ENCODE assay signal across 12 mouse cellular contexts in the genomic region with DNA sequence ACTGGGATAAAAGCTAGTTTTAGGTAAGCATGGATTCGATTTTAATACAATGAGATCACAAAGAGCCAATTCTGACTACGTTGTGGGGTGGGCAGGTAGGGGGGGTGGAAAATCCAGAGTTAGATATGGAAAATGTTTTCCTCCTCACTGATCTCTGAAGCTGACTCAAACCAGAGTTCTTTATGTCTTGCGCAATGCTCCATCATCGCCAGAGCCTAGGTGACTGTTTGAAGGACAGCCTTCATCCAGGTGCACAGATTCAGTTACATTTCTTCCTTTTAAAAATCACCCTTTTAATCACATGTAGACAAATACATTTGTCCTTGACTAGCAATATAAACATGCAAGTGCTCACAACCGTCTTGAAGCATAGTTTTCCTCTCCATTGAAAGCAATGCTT.
DNase-seq lines count a peak whose midpoint lies in the region; ATAC-seq and TF ChIP-seq lines count a peak whose summit lies in the region.
"Had no signal": no experiment of that assay in that cellular context is flagged by ENCODE, and none has a peak within 500 bp of the region (broad histone marks: within the 10 kb centered on the region; RNA-seq: fewer than 3 reads in every experiment).

No protein-coding gene starts in this region.

- H3K79me2 ChIP-seq in myocyte (ENCODE audit: control insufficient read depth, insufficient read depth) = peaks cover 90% of the 10 kb centered on the region

- no peaks in the 10 kb centered on the region for H3K27me3 ChIP-seq in cerebellum, adult 2 months (ENCODE audit: control insufficient read depth, insufficient read depth, low read length)
- no peaks in the 10 kb centered on the region for H3K27me3 ChIP-seq in liver, embryonic 13.5 days
- no peaks in the 10 kb centered on the region; the same call in 1 of the 2 replicates for H3K27me3 ChIP-seq in liver, embryonic 12.5 days (replicated peaks)
- H3K27me3 ChIP-seq in forebrain, postnatal 0 days (ENCODE audit: insufficient read depth, low read length) = no peaks in the 10 kb centered on the region
- H3K27me3 ChIP-seq in myocyte (ENCODE audit: control insufficient read depth, insufficient read depth, insufficient read length) = no peaks in the 10 kb centered on the region
- H3K27me3 ChIP-seq: embryonic facial prominence, embryonic 15.5 days; heart, embryonic 15.5 days had no signal

- no peaks in the 10 kb centered on the region for H3K9me3 ChIP-seq in liver, embryonic 13.5 days (replicated peaks)
- H3K9me3 ChIP-seq in liver, embryonic 12.5 days (replicated peaks) = no peaks in the 10 kb centered on the region
- H3K9me3 ChIP-seq in forebrain, postnatal 0 days (ENCODE audit: low read length) = no peaks in the 10 kb centered on the region
- H3K9me3 ChIP-seq: embryonic facial prominence, embryonic 15.5 days; heart, embryonic 15.5 days had no signal

- peak overlapping the region; percentile 63 for H3K4me3 ChIP-seq in cerebellum, adult 2 months (replicated peaks; ENCODE audit: insufficient read depth, low read depth, low read length)
- no peak overlapping the region for H3K4me3 ChIP-seq in liver, embryonic 13.5 days (replicated peaks)
- H3K4me3 ChIP-seq in liver, embryonic 12.5 days = no peak overlapping the region
- peak overlapping the region; percentile 39 for H3K4me3 ChIP-seq in forebrain, postnatal 0 days (ENCODE audit: low read depth, low read length)
- no peak overlapping the region for H3K4me3 ChIP-seq in myocyte
- H3K4me3 ChIP-seq: embryonic facial prominence, embryonic 15.5 days; heart, embryonic 15.5 days had no signal

- ATAC-seq in liver, embryonic 13.5 days (ENCODE audit: low read depth) = no peak
- ATAC-seq in liver, embryonic 12.5 days = no peak
- no peak for ATAC-seq in forebrain, postnatal 0 days

- no peak overlapping the region for H3K4me2 ChIP-seq in liver, embryonic 13.5 days
- no peak overlapping the region for H3K4me2 ChIP-seq in liver, embryonic 12.5 days
- peak overlapping the region; percentile 52 for H3K4me2 ChIP-seq in forebrain, postnatal 0 days (ENCODE audit: low read depth)
- no peak overlapping the region for H3K4me2 ChIP-seq in myocyte (ENCODE audit: low read depth)

- 13% methylated on average over 5 of the region's 5 CpGs for WGBS in cerebellum, adult 2 months
- WGBS in liver, embryonic 13.5 days (ENCODE audit: insufficient replicate concordance) = 54% methylated on average over 5 of the region's 5 CpGs
- 56% methylated on average over 5 of the region's 5 CpGs for WGBS in liver, embryonic 12.5 days (ENCODE audit: insufficient replicate concordance)
- 50% methylated on average over 5 of the region's 5 CpGs for WGBS in forebrain, postnatal 0 days

- H3ac ChIP-seq in myocyte (ENCODE audit: control insufficient read depth, insufficient read length) = no peak overlapping the region

- peak in 1 of 2 experiments; percentile 45 for DNase-seq in cerebellum, adult 2 months
- no peak for DNase-seq in cerebellum, adult 8-10 months
- DNase-seq in liver, embryonic 13.5 days = no peak
- DNase-seq in forebrain, postnatal 0 days = peak; percentile 44
- no peak for DNase-seq in frontal cortex, adult 2 months (ENCODE audit: extremely low spot score in 1 of 2, low spot score in 1 of 2)
- DNase-seq in lung, postnatal 10 days = no peak
- DNase-seq: kidney, adult 18-20 months; thymus, postnatal 36 days had no signal

- H3K9ac ChIP-seq in liver, embryonic 13.5 days = no peak overlapping the region
- no peak overlapping the region for H3K9ac ChIP-seq in liver, embryonic 12.5 days
- peak overlapping the region; percentile 67 for H3K9ac ChIP-seq in forebrain, postnatal 0 days
- H3K9ac ChIP-seq: embryonic facial prominence, embryonic 15.5 days; heart, embryonic 15.5 days had no signal

- no peak for TF ChIP-seq POLR2A in cerebellum, adult 2 months (IDR thresholded peaks at IDR 0.05; ENCODE audit: borderline replicate concordance, insufficient read depth, low read length)
- no peak for TF ChIP-seq POLR2A in myocyte (IDR thresholded peaks at IDR 0.05; ENCODE audit: insufficient read length, low read depth)

- no peak for TF ChIP-seq CTCF in cerebellum, adult 2 months (IDR thresholded peaks at IDR 0.05; ENCODE audit: borderline replicate concordance, insufficient read depth, low read depth, low read length)
- TF ChIP-seq CTCF in forebrain, postnatal 0 days (IDR thresholded peaks at IDR 0.05; ENCODE audit: low read depth) = no peak

- H3K27ac ChIP-seq in cerebellum, adult 2 months (ENCODE audit: insufficient read depth, low read length) = peak overlapping the region; percentile 89; the same call in 1 of the 2 replicates
- peak overlapping the region; percentile 50 for H3K27ac ChIP-seq in liver, embryonic 13.5 days
- H3K27ac ChIP-seq in liver, embryonic 12.5 days = no peak overlapping the region
- H3K27ac ChIP-seq in forebrain, postnatal 0 days (ENCODE audit: low read depth, low read length) = peak overlapping the region; percentile 95
- H3K27ac ChIP-seq: heart, embryonic 15.5 days had no signal

- H3K4me1 ChIP-seq in cerebellum, adult 2 months (ENCODE audit: control insufficient read depth, insufficient read depth, low read length) = peaks cover 22% of the 10 kb centered on the region; the same call in 1 of the 2 replicates
- H3K4me1 ChIP-seq in liver, embryonic 13.5 days (replicated peaks) = peaks cover 9% of the 10 kb centered on the region
- H3K4me1 ChIP-seq in liver, embryonic 12.5 days = peaks cover 13% of the 10 kb centered on the region; the same call in 1 of the 2 replicates
- H3K4me1 ChIP-seq in forebrain, postnatal 0 days (ENCODE audit: insufficient read depth) = peaks cover 18% of the 10 kb centered on the region

- H3K36me3 ChIP-seq in liver, embryonic 13.5 days = no peaks in the 10 kb centered on the region
- H3K36me3 ChIP-seq in liver, embryonic 12.5 days = no peaks in the 10 kb centered on the region
- H3K36me3 ChIP-seq in forebrain, postnatal 0 days (ENCODE audit: insufficient read depth) = no peaks in the 10 kb centered on the region
- H3K36me3 ChIP-seq in myocyte (ENCODE audit: control insufficient read depth, insufficient read depth) = no peaks in the 10 kb centered on the region
- H3K36me3 ChIP-seq: embryonic facial prominence, embryonic 15.5 days; heart, embryonic 15.5 days had no signal

TF ChIP-seq in myocyte, 11 proteins besides CTCF, POLR2A, EP300 and RAD21:
- TF ChIP-seq E2F4 (IDR thresholded peaks at IDR 0.05; ENCODE audit: insufficient read depth) (no peak), TCF3 (IDR thresholded peaks at IDR 0.05; ENCODE audit: insufficient read length, low read depth) (no peak), CEBPB (IDR thresholded peaks at IDR 0.05; ENCODE audit: insufficient read depth, poor library complexity, severe bottlenecking) (peak; percentile 93)

Comparison
In these comparisons a context has a peak if more than half of its experiments do, and no peak if none do; other contexts are left out.
1. H3K4me3 ChIP-seq: peak in cerebellum, adult 2 months (single experiment) and forebrain, postnatal 0 days (single experiment); none in liver, embryonic 13.5 days (single experiment), liver, embryonic 12.5 days (single experiment) and myocyte (single experiment).